Mouse (Mus musculus) kidney, adult 2 months (tissue): ENCODE results near the gene Homer3.

Experiments
- CTCF ChIP-seq: fragments of 200-500 bp; conservative IDR thresholded peaks from 2 replicates; pipeline ENCODE4 v1.5.1; 2011; ENCODE audit warnings: low read depth, mild to moderate bottlenecking, control low read depth, low read length, moderate library complexity, mixed read lengths; ENCODE audit not compliant: insufficient read depth, insufficient read length
- POLR2A ChIP-seq: fragments of 200-500 bp; IDR thresholded peaks from one replicate; pipeline ENCODE4 v1.6.1; 2011; ENCODE audit warnings: low read depth, low read length, control low read depth

GRCm38 (mm10) chr8:70329124-70329834 lies 46.7 kb downstream of the Homer3 start, which contains the start of gene Gdf1:
- TF ChIP-seq CTCF (no peak), POLR2A (no peak)
